Mouse (Mus musculus): ENCODE results near the gene Phkb.

DNA sequence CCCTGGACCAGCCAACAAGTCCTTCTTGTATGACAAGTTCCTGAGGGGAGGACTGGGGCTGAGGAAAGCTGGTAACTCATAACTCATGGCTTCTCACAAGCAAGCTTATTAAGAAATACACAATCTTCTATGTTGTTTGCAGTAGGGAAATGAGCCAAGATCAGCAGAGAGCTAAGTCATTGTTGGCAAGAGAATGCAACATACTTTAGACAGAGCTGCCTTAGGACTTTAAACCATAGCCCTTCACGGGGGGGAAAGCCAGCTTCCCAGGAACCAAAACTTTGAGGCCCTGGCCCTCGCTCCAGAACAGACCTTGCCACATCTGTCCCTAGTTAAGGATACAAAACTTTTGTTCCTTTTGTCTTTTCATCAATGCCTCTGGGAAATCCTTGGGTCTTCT is 30.9 kb downstream of the Phkb start:
- TF ChIP-seq CTCF (IDR thresholded peaks at IDR 0.05; ENCODE audit: control insufficient read depth, insufficient read depth, low read length), result no peak
- TF ChIP-seq POLR2A (IDR thresholded peaks at IDR 0.05; ENCODE audit: borderline replicate concordance, control insufficient read depth, low read depth, low read length), result no peak

Data from bone marrow, adult 2 months (tissue).